Mouse (Mus musculus): ENCODE results near the gene Nemp1. TPM values are rescaled to one million over a fixed set of nuclear protein-coding genes. Genes with fewer than 3 reads are reported as not detected.
"Not testable (repeated sequence)": the region's sequence is repeated elsewhere in the genome, so short reads cannot be mapped to it uniquely, and the experiment has no call there.

The Nemp1 gene
- total RNA-seq, 2 experiments from 2014 or later = 11.0 to 14.3 TPM

- ATAC-seq (replicated peaks; ENCODE audit: low FRiP score, poor library complexity, severe bottlenecking) = peak; percentile 77
Observed at GRCm38 (mm10) chr10:127642772-127643552, 23.7 kb upstream of the Nemp1 start, which contains the start of gene Stat6. Gene Stat6 (plus strand): TSS chr10:127642986.

- ATAC-seq (replicated peaks; ENCODE audit: low FRiP score, poor library complexity, severe bottlenecking) = peak; percentile 58
Observed at GRCm38 (mm10) chr10:127643553-127644238, 23.0 kb upstream of the Nemp1 start.

- no peak for ATAC-seq (replicated peaks; ENCODE audit: low FRiP score, poor library complexity, severe bottlenecking)
Observed at GRCm38 (mm10) chr10:127645791-127646190, 20.9 kb upstream of the Nemp1 start.

- ATAC-seq (replicated peaks; ENCODE audit: low FRiP score, poor library complexity, severe bottlenecking) = no peak
Observed at GRCm38 (mm10) chr10:127652906-127653638, 13.6 kb upstream of the Nemp1 start.

- no peak for ATAC-seq (replicated peaks; ENCODE audit: low FRiP score, poor library complexity, severe bottlenecking)
Observed at GRCm38 (mm10) chr10:127654970-127655579, 11.6 kb upstream of the Nemp1 start.

GRCm38 (mm10) chr10:127657617-127658016 is 9.1 kb upstream of the Nemp1 start:
- not testable (repeated sequence) for ATAC-seq (replicated peaks; ENCODE audit: low FRiP score, poor library complexity, severe bottlenecking)

GRCm38 (mm10) chr10:127658076-127658475 is 8.6 kb upstream of the Nemp1 start:
- no peak for ATAC-seq (replicated peaks; ENCODE audit: low FRiP score, poor library complexity, severe bottlenecking)

GRCm38 (mm10) chr10:127659551-127659950 is 7.2 kb upstream of the Nemp1 start:
- ATAC-seq (replicated peaks; ENCODE audit: low FRiP score, poor library complexity, severe bottlenecking) = no peak

- no peak for ATAC-seq (replicated peaks; ENCODE audit: low FRiP score, poor library complexity, severe bottlenecking)
Observed at GRCm38 (mm10) chr10:127661291-127661914, 5.3 kb upstream of the Nemp1 start.

- ATAC-seq (replicated peaks; ENCODE audit: low FRiP score, poor library complexity, severe bottlenecking) = no peak
Observed at GRCm38 (mm10) chr10:127661915-127662663, 4.6 kb upstream of the Nemp1 start.

GRCm38 (mm10) chr10:127662666-127663253 is 3.9 kb upstream of the Nemp1 start:
- ATAC-seq (replicated peaks; ENCODE audit: low FRiP score, poor library complexity, severe bottlenecking) = no peak

- ATAC-seq (replicated peaks; ENCODE audit: low FRiP score, poor library complexity, severe bottlenecking) = no peak
Observed at GRCm38 (mm10) chr10:127663590-127663989, 3.1 kb upstream of the Nemp1 start.

GRCm38 (mm10) chr10:127664166-127664565 is 2.5 kb upstream of the Nemp1 start:
- no peak for ATAC-seq (replicated peaks; ENCODE audit: low FRiP score, poor library complexity, severe bottlenecking)

- ATAC-seq (replicated peaks; ENCODE audit: low FRiP score, poor library complexity, severe bottlenecking) = no peak
Observed at GRCm38 (mm10) chr10:127664891-127665290, 1.8 kb upstream of the Nemp1 start.

- no peak for ATAC-seq (replicated peaks; ENCODE audit: low FRiP score, poor library complexity, severe bottlenecking)
Observed at GRCm38 (mm10) chr10:127665366-127666181, 1.1 kb upstream of the Nemp1 start.

- ATAC-seq (replicated peaks; ENCODE audit: low FRiP score, poor library complexity, severe bottlenecking) = no peak
Observed at GRCm38 (mm10) chr10:127667269-127668092, 780 bp downstream of the Nemp1 start.
